Mouse (Mus musculus): ENCODE results near the gene Cnih3.

Gene Cnih3

DNA sequence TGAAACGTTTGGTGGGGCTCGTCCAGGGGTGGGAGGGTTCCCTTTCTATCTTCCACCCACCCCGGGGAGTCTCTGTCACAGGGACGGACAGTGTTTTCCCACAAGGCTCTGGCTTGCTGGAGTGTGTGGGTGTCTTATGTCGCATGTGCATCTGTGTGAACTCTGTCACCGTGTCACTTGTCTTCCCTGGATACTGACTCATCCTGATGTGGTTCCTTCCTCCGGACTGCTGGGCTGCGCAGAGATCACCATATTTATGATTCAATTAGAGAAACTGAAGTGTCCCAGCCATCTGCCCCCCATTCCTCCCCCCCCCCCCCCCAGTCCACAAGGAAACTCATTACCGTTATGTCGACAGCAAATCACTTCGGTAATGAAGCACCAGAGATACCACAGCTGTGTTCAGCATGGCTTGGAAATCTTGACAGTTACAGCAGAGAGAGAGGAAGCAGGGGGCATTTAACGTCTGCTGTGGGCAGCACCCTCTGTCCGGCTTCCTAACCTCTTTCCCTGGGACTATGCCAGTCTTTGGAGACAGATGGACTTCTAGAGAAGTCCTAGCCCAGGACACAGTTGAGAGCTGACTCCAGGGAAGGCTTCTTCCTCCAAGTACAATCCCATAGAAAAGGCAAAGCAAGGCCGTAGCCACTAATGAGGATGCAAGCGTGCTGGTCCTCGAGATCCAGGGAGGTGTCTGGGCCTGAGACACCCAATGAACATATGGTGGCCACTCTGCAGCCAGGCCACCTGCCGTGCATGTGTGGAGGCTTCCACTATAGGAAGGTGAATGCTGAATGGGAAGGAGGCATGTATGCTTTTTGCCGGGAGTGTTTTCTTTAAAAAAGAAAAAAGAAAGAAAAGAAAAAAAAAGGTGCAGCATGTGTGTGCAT lies 55.9 kb downstream of the Cnih3 start:
- no peak for DNase-seq

DNA sequence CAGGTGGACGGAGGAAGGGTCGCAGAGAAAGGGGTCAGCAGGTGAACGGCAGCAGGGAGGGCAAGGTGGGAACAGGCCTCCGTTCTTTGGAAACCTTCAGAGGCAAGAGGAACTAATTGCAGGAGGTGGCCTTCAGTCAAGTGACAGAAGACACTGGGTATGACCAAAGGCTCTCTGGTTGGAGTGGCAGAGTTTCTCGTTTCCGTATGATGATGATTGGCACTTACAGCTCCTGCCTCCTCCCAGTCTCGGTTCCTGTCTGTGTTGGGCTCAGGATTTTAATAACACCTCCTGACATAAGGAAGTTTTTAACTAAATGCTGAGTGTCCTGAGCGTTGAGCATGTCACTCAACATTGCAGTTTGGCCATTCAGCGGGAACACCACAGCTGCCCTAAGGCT lies 57.3 kb downstream of the Cnih3 start:
- DNase-seq: no peak

DNA sequence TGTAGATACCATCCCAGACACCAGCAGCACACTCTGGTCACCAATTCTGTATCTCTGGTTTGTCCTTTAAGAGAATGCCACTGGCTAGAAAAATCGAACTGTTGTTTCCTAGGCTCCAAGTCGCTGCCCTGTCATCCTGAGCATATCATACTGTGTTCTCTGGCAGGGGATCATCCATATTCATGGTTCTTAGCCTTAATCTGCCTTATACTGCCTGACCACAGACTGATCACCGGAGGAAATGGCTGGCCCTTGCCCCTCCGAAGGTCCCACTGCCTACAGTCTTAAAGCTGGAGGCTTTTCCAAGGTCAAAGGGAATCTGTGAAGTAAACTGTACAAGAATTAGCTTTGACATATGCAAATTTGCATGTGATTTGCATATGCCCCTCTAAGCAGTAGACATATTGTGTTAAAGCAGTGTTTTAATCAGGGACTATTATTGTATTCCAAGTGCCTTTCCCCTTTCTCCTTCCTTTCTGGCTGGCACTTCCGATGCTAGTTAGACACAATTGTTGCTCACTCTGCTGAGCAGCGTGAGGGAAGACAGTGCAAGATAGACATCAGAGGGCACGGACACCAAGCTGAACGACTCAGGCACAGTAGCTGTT lies 58.3 kb downstream of the Cnih3 start:
- DNase-seq: no peak

- no peak for DNase-seq
These were observed 62.6 kb downstream of the Cnih3 start for GRCm38 (mm10) chr1:181414985-181415384.

DNA sequence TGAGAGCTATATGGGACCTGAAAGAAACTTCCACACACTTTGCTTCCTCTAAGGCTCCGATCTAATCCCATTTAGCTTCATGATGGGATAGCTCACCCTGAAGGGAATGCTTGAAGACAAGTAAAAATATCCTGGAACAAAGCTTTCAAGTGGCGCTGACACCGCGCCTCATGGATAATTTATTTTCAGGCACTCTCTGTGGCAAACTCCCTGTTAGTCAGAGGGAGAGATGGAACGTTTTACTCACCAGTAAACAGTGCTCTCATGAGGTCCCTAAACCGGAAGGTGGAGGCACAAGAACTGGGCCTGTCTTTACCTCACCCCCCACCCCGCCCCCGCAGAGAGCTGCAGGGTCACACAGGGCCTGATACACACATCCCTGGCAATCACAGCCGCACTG lies 64.4 kb downstream of the Cnih3 start:
- no peak for DNase-seq

GRCm38 (mm10) chr1:181417937-181418523 lies 65.6 kb downstream of the Cnih3 start:
- peak; percentile 30 for DNase-seq

DNA sequence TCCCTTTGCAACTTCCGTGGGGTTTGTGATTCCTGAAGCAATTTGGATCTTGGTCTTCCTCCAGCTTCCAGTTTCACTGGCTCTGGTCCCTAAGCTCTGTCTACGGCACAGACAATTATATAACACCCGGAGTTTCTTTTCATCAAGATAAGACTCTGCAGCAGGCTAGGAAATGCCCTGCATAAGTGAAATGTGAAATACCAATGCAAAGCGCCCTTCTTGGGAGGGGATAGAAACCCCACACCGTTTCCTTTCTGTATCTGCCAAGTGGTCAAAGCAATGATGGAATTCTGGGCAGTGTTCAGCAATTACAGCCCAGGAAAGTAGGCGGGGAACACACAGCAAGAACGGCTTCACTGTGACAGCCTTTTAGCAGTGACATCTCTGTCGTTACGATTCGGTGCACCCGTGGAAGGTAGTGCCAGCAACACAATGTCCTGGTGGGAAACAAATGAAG lies 67.7 kb downstream of the Cnih3 start:
- DNase-seq: no peak

DNA sequence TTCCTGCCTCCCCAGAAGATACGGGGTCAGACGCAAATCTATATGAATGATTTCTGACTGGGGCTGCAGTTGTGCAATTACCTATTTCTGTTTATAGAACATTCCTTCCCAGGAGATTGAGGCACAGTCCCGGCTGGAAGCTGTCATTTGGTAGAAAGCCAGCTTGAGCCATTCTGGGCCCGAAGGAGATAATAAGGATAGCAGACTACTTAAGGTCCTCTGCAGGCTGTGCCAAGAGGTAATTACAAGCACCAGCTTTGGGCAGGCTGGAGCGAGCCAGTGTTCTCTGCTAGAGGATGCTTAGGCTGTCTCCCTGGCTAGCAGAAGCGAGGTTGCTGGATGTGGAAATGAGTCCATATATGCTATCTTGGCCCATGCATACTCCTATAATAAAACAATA lies 70.4 kb downstream of the Cnih3 start:
- no peak for DNase-seq

DNA sequence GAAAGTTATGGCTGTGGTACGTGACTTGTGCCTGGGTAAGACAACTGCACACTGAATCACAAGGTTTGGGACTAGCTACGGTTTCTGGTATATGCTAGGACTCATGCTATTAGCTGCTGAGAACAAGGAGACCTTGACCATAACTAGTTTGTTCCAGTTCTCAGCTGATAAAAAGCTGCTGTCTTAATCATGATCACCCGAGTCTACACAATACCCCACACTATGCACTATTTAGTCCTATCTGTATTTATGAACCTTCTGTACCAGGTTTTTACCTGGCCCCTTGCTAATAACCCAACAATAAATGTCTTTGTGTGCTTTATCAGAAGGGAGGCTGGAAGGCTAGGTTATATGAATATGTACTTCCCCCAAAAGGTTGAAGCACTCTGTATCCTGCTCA lies 72.5 kb downstream of the Cnih3 start:
- no peak for DNase-seq

GRCm38 (mm10) chr1:181425388-181425787 lies 73.0 kb downstream of the Cnih3 start:
- DNase-seq: no peak

DNA sequence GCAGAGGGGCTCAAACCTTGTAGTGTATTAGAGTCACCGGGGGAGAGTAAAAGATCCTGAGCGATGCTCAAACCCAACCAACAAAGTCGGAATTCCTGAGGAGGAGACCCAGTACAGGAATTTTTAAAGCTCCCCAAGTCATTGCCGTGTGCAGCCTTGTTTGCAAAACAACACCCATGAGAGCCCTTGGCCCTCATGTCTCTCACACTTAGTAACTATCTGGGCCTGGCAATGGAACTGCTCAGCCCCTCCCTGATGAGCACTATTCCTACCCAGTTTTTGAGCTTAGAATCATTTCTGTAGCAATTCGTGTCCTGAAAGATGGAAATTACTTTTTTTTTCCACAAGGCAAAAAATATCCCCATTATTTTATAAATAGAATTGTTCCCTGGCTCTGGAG lies 74.0 kb downstream of the Cnih3 start:
- no peak for DNase-seq

- DNase-seq: no peak
These were observed 80.8 kb downstream of the Cnih3 start for GRCm38 (mm10) chr1:181433263-181433662.

DNA sequence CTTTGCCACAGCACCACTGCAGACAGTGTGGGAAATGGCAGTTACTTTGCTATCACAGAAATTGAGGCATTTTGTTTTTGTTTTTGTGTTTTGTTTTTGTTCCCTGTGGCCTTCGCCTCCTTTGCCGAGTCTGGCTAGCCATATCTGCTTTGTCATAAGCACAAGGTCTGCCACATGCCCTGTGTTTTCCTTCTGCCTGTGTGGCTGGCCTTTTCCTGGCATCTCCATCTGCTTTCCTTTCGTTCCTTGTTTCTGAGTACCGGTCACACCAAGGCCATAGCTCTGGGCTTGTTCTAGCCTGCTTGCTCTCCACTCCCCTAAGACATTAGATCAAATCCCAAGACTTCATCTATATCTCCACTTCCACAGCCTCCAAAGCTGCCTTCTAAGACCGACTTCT lies 83.0 kb downstream of the Cnih3 start:
- no peak for DNase-seq

GRCm38 (mm10) chr1:181440982-181441603 lies 88.7 kb downstream of the Cnih3 start:
- DNase-seq: no peak

GRCm38 (mm10) chr1:181441654-181442241 lies 89.3 kb downstream of the Cnih3 start:
- no peak for DNase-seq

- DNase-seq: no peak
These were observed 92.6 kb downstream of the Cnih3 start for GRCm38 (mm10) chr1:181445041-181445440.

DNA sequence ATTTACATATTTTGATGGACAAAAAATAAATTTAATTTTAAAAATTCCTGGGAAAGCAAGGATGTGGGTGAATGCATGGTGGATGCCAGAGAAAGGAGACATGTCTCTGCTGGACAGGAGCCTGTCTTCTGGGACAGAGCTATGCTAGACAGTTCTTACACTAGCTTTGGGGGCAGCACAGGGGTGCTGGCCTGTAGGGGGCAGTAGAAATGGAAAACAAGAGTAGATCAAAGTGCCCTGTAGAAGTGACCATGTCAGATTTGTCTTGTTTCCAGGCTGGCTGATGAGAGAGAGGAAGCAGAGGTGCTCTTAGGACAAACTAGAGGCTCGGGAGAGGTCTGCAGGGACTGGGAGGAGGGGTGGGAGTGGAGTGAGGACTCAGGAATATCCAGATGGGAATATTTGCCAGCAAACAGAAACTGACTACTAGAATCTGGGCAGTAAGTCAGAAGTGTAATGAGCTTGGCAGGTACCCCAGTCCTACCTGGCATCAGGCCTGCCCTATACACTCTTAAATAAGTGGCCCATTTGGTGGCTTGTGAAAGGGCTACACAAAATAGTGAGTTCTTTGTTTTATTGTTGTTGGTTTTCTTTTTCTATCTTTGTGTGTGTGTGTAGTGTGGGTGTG lies 93.3 kb downstream of the Cnih3 start:
- peak; percentile 44 for DNase-seq

GRCm38 (mm10) chr1:181446591-181447114 lies 94.2 kb downstream of the Cnih3 start:
- no peak for DNase-seq

DNA sequence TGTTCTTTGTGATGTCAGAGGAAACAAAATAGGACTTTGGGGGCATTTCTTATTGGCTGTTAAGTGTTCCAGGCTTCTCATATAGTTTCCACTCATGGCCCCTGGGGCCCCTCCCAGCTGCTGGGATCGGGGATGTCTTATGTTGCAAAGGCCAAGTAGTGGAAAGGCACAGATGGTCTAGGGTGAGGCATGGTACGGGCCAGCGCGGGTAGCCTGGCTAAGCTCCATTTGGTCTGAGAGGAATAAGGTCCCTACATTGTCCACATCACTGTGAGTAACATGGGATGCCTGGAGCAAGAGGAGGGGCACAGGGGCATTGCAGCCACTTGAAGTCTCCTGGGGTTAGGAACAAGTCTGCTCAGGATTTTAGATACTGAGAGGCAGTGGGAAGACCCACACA lies 95.1 kb downstream of the Cnih3 start:
- no peak for DNase-seq

DNA sequence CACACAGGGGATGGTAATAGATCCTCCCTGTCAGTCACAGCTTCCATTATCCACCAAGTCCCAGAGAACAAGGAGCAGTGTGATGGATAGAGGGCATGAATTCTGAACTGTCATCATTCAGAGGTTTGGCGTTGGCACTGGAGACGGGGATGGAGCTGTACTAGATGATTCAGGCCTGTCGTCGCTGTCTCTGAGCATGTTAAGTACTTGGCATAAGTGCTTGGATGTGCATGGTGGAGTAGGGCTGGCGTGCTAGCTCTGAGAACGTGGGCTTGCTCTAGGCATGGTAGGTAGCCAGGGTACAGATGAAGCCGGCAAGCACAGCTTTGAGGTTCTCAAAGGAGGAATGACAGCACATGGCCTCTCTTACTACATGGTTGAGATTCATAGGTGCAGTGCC lies 95.6 kb downstream of the Cnih3 start:
- DNase-seq: no peak

GRCm38 (mm10) chr1:181453106-181453505 lies 100.7 kb downstream of the Cnih3 start:
- DNase-seq: no peak

DNA sequence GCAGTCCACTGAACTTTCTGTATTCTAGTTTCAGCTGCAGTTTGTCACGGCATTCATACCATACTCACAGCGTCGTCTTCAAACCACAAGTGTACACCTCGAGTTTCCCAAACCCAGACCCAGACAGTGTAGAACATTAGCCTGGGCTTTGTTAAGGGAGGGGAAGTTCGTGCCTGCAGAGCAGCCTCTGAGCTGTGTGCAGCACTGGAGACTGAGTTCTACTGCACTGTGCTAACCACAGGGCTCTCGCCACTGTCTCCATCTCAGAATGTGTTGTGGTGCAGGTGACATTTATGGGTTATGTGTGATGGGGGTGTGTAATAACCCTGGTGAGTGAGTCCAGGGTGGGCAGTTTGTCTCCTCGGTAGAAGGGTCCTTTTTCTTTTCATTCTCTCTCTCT lies 104.5 kb downstream of the Cnih3 start:
- DNase-seq: no peak
